Mouse (Mus musculus): ENCODE measurements at regions not wholly inside any gene's neighbourhood (a gene's known extent, or its start where the extent isn't known, plus 50 kb on each side); places are given as distances from the start of the nearest gene placed in this dataset.
A peak's percentile ranks its signal among the peaks of the same experiment; 100 is the strongest.

GRCm38 (mm10) chr3:128921428-128921827, 278.2 kb upstream of the Pitx2 start:
- H3K27me3 ChIP-seq (ENCODE audit: insufficient read depth, low read length) = no peaks in the 10 kb centered on the region
- TF ChIP-seq EP300 (IDR thresholded peaks at IDR 0.05; ENCODE audit: low read depth) (no peak), CTCF (IDR thresholded peaks at IDR 0.05; ENCODE audit: low read depth) (no peak)
- DNase-seq (no peak), ATAC-seq (no peak)
- H3K9ac ChIP-seq (replicated peaks) = no peak overlapping the region
- no peak overlapping the region for H3K4me2 ChIP-seq (ENCODE audit: low read depth, low read length)
- no peak overlapping the region for H3K27ac ChIP-seq (ENCODE audit: low read depth)
- no peak overlapping the region for H3K4me3 ChIP-seq (ENCODE audit: low read depth, low read length)
- no peaks in the 10 kb centered on the region for H3K36me3 ChIP-seq (replicated peaks; ENCODE audit: insufficient read depth, low read length)
- H3K9me3 ChIP-seq (ENCODE audit: low read length) = no peaks in the 10 kb centered on the region
- no peaks in the 10 kb centered on the region for H3K4me1 ChIP-seq (ENCODE audit: insufficient read depth)

GRCm38 (mm10) chr3:128922150-128922549, 277.5 kb upstream of the Pitx2 start:
- no peaks in the 10 kb centered on the region for H3K4me1 ChIP-seq (ENCODE audit: insufficient read depth)
- no peaks in the 10 kb centered on the region for H3K36me3 ChIP-seq (replicated peaks; ENCODE audit: insufficient read depth, low read length)
- no peak for DNase-seq
- TF ChIP-seq CTCF (IDR thresholded peaks at IDR 0.05; ENCODE audit: low read depth) (no peak), EP300 (IDR thresholded peaks at IDR 0.05; ENCODE audit: low read depth) (peak; percentile 19; the same call in 1 of the 2 replicates)
- H3K27ac ChIP-seq (ENCODE audit: low read depth) = no peak overlapping the region
- no peaks in the 10 kb centered on the region for H3K27me3 ChIP-seq (ENCODE audit: insufficient read depth, low read length)
- H3K4me2 ChIP-seq (ENCODE audit: low read depth, low read length) = no peak overlapping the region
- no peaks in the 10 kb centered on the region for H3K9me3 ChIP-seq (ENCODE audit: low read length)
- H3K9ac ChIP-seq (replicated peaks) = no peak overlapping the region
- peak; percentile 33; the same call in 1 of the 2 replicates for ATAC-seq
- H3K4me3 ChIP-seq (ENCODE audit: low read depth, low read length) = no peak overlapping the region
- WGBS (ENCODE audit: insufficient replicate concordance) = 67% methylated on average over 4 of the region's 4 CpGs

GRCm38 (mm10) chr3:128938536-128938935, 261.1 kb upstream of the Pitx2 start:
- H3K4me2 ChIP-seq (ENCODE audit: low read depth, low read length) = no peak overlapping the region
- H3K27ac ChIP-seq (ENCODE audit: low read depth) = no peak overlapping the region
- DNase-seq = no peak
- H3K36me3 ChIP-seq (replicated peaks; ENCODE audit: insufficient read depth, low read length) = no peaks in the 10 kb centered on the region
- no peaks in the 10 kb centered on the region for H3K4me1 ChIP-seq (ENCODE audit: insufficient read depth)
- 75% methylated on average over 5 of the region's 5 CpGs for WGBS (ENCODE audit: insufficient replicate concordance)
- no peak overlapping the region for H3K4me3 ChIP-seq (ENCODE audit: low read depth, low read length)
- H3K9me3 ChIP-seq (ENCODE audit: low read length) = no peaks in the 10 kb centered on the region
- ATAC-seq = no peak
- H3K27me3 ChIP-seq (ENCODE audit: insufficient read depth, low read length) = no peaks in the 10 kb centered on the region
- no peak overlapping the region for H3K9ac ChIP-seq (replicated peaks)
- TF ChIP-seq EP300 (IDR thresholded peaks at IDR 0.05; ENCODE audit: low read depth) (no peak), CTCF (IDR thresholded peaks at IDR 0.05; ENCODE audit: low read depth) (no peak)

- H3K9me3 ChIP-seq (ENCODE audit: low read length) = no peaks in the 10 kb centered on the region
- no peak overlapping the region for H3K9ac ChIP-seq (replicated peaks)
- no peaks in the 10 kb centered on the region for H3K4me1 ChIP-seq (ENCODE audit: insufficient read depth)
- H3K4me3 ChIP-seq (ENCODE audit: low read depth, low read length) = no peak overlapping the region
- no peak overlapping the region for H3K4me2 ChIP-seq (ENCODE audit: low read depth, low read length)
- no peaks in the 10 kb centered on the region for H3K27me3 ChIP-seq (ENCODE audit: insufficient read depth, low read length)
- WGBS (ENCODE audit: insufficient replicate concordance) = 54% methylated on average over 2 of the region's 2 CpGs
- H3K27ac ChIP-seq (ENCODE audit: low read depth) = no peak overlapping the region
- no peaks in the 10 kb centered on the region for H3K36me3 ChIP-seq (replicated peaks; ENCODE audit: insufficient read depth, low read length)
- DNase-seq = no peak
- ATAC-seq = no peak
- TF ChIP-seq CTCF (IDR thresholded peaks at IDR 0.05; ENCODE audit: low read depth) (no peak), EP300 (IDR thresholded peaks at IDR 0.05; ENCODE audit: low read depth) (no peak)
These were observed 258.5 kb upstream of the Pitx2 start for GRCm38 (mm10) chr3:128941156-128941555.

- no peak for TF ChIP-seq EP300 (IDR thresholded peaks at IDR 0.05; ENCODE audit: low read depth)
- TF ChIP-seq CTCF (IDR thresholded peaks at IDR 0.05; ENCODE audit: low read depth) = no peak
- H3K36me3 ChIP-seq (replicated peaks; ENCODE audit: insufficient read depth, low read length) = no peaks in the 10 kb centered on the region
- no peak overlapping the region for H3K9ac ChIP-seq (replicated peaks)
- H3K27me3 ChIP-seq (ENCODE audit: insufficient read depth, low read length) = no peaks in the 10 kb centered on the region
- 49% methylated on average over 6 of the region's 6 CpGs for WGBS (ENCODE audit: insufficient replicate concordance)
- no peaks in the 10 kb centered on the region for H3K4me1 ChIP-seq (ENCODE audit: insufficient read depth)
- DNase-seq (no peak), ATAC-seq (no peak)
- no peaks in the 10 kb centered on the region for H3K9me3 ChIP-seq (ENCODE audit: low read length)
- H3K4me3 ChIP-seq (ENCODE audit: low read depth, low read length) = no peak overlapping the region
- no peak overlapping the region for H3K4me2 ChIP-seq (ENCODE audit: low read depth, low read length)
- H3K27ac ChIP-seq (ENCODE audit: low read depth) = no peak overlapping the region
These were observed 255.0 kb upstream of the Pitx2 start for GRCm38 (mm10) chr3:128944631-128945030.

- H3K27me3 ChIP-seq (ENCODE audit: insufficient read depth, low read length) = no peaks in the 10 kb centered on the region
- 88% methylated on average over 8 of the region's 8 CpGs for WGBS (ENCODE audit: insufficient replicate concordance)
- ATAC-seq (no peak), DNase-seq (no peak)
- no peaks in the 10 kb centered on the region for H3K36me3 ChIP-seq (replicated peaks; ENCODE audit: insufficient read depth, low read length)
- TF ChIP-seq EP300 (IDR thresholded peaks at IDR 0.05; ENCODE audit: low read depth) (no peak), CTCF (IDR thresholded peaks at IDR 0.05; ENCODE audit: low read depth) (no peak)
- no peak overlapping the region for H3K27ac ChIP-seq (ENCODE audit: low read depth)
- H3K9me3 ChIP-seq (ENCODE audit: low read length) = no peaks in the 10 kb centered on the region
- no peaks in the 10 kb centered on the region for H3K4me1 ChIP-seq (ENCODE audit: insufficient read depth)
- H3K4me3 ChIP-seq (ENCODE audit: low read depth, low read length) = no peak overlapping the region
- H3K9ac ChIP-seq (replicated peaks) = no peak overlapping the region
- no peak overlapping the region for H3K4me2 ChIP-seq (ENCODE audit: low read depth, low read length)
These were observed 244.8 kb upstream of the Pitx2 start for GRCm38 (mm10) chr3:128954886-128955285.

- TF ChIP-seq EP300 (IDR thresholded peaks at IDR 0.05; ENCODE audit: low read depth) = no peak
- TF ChIP-seq CTCF (IDR thresholded peaks at IDR 0.05; ENCODE audit: low read depth) = no peak
- WGBS (ENCODE audit: insufficient replicate concordance) = 60% methylated on average over 5 of the region's 5 CpGs
These were observed 222.9 kb upstream of the Pitx2 start for GRCm38 (mm10) chr3:128976752-128977151.

More at GRCm38 (mm10) chr3:128976752-128977151, 222.9 kb upstream of the Pitx2 start:
- Histone ChIP-seq H3K9ac (replicated peaks) (no peak overlapping the region), H3K4me1 (ENCODE audit: insufficient read depth) (no peaks in the 10 kb centered on the region), H3K27me3 (ENCODE audit: insufficient read depth, low read length) (no peaks in the 10 kb centered on the region), H3K36me3 (replicated peaks; ENCODE audit: insufficient read depth, low read length) (no peaks in the 10 kb centered on the region), H3K4me2 (ENCODE audit: low read depth, low read length) (no peak overlapping the region), H3K4me3 (ENCODE audit: low read depth, low read length) (no peak overlapping the region), H3K27ac (ENCODE audit: low read depth) (no peak overlapping the region), H3K9me3 (ENCODE audit: low read length) (no peaks in the 10 kb centered on the region)
- ATAC-seq = no peak
- no peak for DNase-seq
